Mouse (Mus musculus) frontal cortex, adult (tissue): ENCODE measurements around the gene Sertad2.
A peak's percentile ranks its signal among the peaks of the same experiment; 100 is the strongest.

Experiments used
- ATAC-seq: cut with Nextera tagmentation; 2 replicates; pipeline ENCODE4 v1.9.2; 2017; ENCODE audit warnings: mild to moderate bottlenecking, moderate library complexity, mixed read lengths; ENCODE audit not compliant: low TSS enrichment

Gene Sertad2

DNA sequence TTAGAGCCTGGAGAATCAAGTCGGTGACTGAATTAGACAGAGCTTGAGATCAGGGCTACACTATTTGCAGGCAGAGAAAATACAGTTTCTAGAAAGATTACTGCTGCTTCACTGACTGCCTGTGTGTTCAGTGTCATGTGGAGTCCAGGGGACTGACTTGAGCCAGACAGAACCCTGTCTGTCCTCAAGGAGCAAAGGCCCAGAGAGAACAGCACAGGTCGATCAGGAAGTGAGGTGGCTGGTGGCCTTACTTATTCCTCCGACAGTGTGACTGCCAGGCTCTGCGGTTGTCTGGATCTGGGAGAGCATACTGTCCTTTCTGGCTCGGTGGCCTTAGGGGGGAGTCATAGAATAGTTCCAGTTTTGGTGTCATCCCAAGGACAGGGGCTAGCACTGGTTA lies 137.7 kb downstream of the Sertad2 start:
- no peak for ATAC-seq

DNA sequence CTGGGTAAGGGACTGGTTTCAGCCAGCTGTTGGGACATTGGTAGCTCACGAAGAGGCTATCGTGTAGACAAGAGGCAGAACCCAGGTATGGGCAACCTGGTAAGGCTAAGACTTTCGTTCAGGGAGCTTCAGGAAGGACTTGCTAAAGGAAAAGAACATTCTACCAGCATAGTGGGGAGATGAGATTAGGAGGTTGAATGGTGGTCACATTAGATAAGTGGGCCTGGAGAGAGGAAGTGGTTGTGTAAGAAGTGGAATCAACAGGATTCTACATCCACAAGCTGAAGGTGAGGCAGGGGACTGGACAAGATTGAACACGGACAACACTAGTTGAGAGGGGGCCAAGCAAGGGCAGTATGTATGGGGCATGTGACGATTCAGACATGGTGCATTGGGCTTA lies 138.6 kb downstream of the Sertad2 start:
- ATAC-seq, result no peak

GRCm38 (mm10) chr11:20691000-20691399 lies 147.9 kb downstream of the Sertad2 start:
- peak; percentile 96 for ATAC-seq
